Mouse (Mus musculus): ENCODE results near the gene Pnkd.

- TF ChIP-seq CTCF (IDR thresholded peaks at IDR 0.05; ENCODE audit: low read depth, low read length) (no peak), POLR2A (IDR thresholded peaks at IDR 0.05; ENCODE audit: borderline replicate concordance, low read depth, low read length) (no peak)
Observed at GRCm38 (mm10) chr1:74375561-74375960, 90.8 kb downstream of the Pnkd start.

Data from bone marrow macrophage, adult 2 months (primary cell).